Mouse (Mus musculus): ENCODE results near the gene Mex3b. TPM values are rescaled to one million over a fixed set of nuclear protein-coding genes. Genes with fewer than 3 reads are reported as not detected.

The Mex3b gene
- polyA plus RNA-seq, 1 experiment from 2014 or later: 17.8 TPM

DNA sequence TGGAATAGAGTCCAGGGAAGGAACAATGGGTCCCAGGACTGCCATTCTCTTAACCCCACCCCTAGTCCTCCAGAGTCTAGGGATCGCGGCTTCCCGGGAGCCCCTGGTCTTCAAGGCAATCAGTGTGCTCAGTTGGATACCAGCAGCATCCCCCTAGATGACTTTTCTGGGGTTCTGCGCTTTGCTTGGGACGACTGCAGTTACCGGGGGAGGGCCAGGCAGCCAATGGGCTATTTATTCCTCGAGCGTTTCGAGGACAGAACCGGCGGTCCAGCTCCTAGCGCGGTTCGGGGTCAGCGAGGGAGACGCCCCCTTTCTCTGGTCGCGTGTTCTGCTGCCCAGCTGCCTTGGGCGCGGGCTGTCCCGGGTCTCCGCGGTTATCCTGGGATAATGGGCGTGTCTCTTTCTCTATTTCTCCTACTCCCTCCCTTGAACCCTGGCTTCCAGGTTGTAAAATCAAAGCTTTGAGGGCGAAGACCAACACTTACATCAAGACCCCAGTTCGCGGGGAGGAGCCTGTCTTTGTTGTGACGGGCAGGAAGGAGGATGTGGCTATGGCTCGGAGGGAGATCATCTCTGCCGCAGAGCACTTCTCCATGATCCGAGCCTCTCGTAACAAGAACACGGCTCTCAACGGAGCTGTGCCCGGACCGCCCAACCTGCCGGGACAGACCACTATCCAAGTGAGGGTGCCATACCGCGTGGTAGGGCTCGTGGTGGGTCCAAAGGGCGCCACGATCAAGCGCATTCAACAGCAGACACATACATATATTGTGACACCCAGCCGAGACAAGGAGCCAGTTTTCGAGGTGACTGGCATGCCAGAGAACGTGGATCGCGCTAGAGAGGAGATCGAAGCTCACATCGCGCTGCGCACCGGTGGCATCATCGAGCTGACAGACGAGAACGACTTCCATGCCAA lies 1.4 kb downstream of the Mex3b start:
- WGBS: under 1% methylated on average over 56 of the region's 56 CpGs
- peak overlapping the region; percentile 81 for H3K4me3 ChIP-seq
- H3K9me3 ChIP-seq: no peaks in the 10 kb centered on the region
- no peaks in the 10 kb centered on the region for H3K27me3 ChIP-seq
- peak overlapping the region; percentile 92 for H3K4me2 ChIP-seq
- ATAC-seq (ENCODE audit: insufficient number of reproducible peaks, low FRiP score, low TSS enrichment, low read depth): no peak
- peak overlapping the region; percentile 89 for H3K9ac ChIP-seq
- peaks cover 28% of the 10 kb centered on the region for H3K4me1 ChIP-seq
- peaks cover 12% of the 10 kb centered on the region; the same call in 1 of the 2 replicates for H3K36me3 ChIP-seq
- peak overlapping the region; percentile 99 for H3K27ac ChIP-seq

DNA sequence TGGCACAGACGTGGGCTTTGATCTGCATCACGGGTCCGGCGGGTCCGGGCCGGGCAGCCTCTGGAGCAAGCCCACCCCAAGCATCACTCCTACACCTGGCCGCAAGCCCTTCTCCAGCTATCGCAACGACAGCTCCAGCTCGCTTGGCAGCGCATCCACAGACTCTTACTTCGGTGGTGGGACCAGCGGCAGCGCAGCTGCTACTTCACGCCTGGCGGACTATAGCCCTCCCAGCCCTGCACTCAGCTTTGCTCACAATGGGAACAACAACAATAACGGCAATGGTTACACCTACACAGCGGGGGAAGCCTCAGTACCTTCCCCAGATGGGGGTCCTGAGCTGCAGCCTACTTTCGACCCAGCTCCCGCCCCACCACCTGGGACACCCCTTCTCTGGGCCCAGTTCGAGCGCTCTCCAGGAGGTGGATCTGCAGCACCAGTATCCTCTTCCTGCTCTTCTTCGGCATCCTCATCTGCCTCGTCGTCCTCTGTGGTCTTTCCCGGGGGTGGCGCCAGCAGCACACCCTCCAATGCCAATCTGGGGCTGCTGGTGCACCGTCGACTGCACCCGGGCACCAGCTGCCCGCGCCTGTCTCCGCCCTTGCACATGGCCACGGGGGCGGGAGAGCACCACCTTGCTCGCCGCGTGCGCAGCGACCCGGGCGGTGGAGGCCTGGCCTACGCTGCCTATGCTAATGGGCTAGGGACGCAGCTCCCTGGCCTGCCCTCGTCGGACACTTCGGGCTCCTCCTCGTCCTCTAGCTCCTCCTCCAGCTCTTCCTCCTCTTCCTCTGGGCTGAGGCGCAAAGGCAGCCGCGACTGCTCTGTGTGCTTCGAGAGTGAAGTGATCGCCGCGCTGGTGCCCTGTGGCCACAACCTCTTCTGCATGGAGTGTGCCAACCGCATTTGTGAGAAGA lies 2.4 kb downstream of the Mex3b start:
- no peak for ATAC-seq (ENCODE audit: insufficient number of reproducible peaks, low FRiP score, low TSS enrichment, low read depth)
- Histone ChIP-seq H3K4me3 (peak overlapping the region; percentile 81), H3K9ac (peak overlapping the region; percentile 89), H3K27me3 (no peaks in the 10 kb centered on the region), H3K4me1 (peaks cover 28% of the 10 kb centered on the region), H3K4me2 (peak overlapping the region; percentile 92), H3K9me3 (no peaks in the 10 kb centered on the region), H3K36me3 (peaks cover 12% of the 10 kb centered on the region; the same call in 1 of the 2 replicates), H3K27ac (peak overlapping the region; percentile 99)
- WGBS: 3% methylated on average over 56 of the region's 56 CpGs

DNA sequence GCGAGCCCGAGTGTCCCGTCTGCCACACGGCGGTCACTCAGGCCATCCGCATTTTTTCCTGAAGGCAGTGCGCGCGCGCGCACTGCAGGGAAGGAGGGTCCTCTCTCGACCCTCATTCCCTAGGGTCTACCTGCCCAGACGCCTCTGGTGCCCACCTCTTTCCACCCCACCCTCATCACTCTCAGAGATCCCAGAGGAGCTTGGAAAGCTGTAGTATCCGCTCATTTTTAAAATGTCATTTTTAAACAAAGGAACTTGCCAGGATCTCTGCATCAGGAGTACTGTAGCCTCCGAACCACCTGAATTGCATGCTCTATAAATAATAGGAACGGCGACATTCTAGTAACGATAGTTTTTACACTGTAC lies 3.0 kb downstream of the Mex3b start:
- Histone ChIP-seq H3K9me3 (no peaks in the 10 kb centered on the region), H3K27me3 (no peaks in the 10 kb centered on the region), H3K4me3 (peak overlapping the region; percentile 81), H3K36me3 (peaks cover 12% of the 10 kb centered on the region; the same call in 1 of the 2 replicates), H3K4me1 (peaks cover 22% of the 10 kb centered on the region), H3K27ac (peak overlapping the region; percentile 99), H3K4me2 (peak overlapping the region; percentile 92), H3K9ac (peak overlapping the region; percentile 89)
- 11% methylated on average over 18 of the region's 18 CpGs for WGBS
- ATAC-seq (ENCODE audit: insufficient number of reproducible peaks, low FRiP score, low TSS enrichment, low read depth): no peak

DNA sequence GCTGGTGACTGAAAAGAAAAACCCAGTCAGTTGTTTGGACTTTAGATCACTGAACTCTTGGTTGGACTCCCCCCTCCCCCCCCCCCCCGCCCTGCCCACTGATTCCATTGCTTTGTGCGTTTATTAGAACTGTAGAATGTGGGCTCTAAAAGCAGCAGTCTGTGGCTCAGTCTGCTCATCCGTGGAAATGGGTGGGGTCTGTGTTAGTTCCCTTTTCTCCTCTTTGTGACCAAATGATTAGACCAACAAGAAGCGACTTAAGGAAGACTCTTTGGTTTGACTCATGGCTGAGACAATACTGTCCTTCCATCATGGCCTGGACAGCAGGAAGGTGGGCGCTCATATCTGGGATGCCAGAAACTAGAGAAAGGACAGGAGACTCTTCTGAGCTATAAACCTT lies 9.4 kb downstream of the Mex3b start:
- Histone ChIP-seq H3K4me1 (peaks cover 3% of the 10 kb centered on the region; the same call in 1 of the 2 replicates), H3K27ac (no peak overlapping the region), H3K9me3 (no peaks in the 10 kb centered on the region), H3K4me3 (no peak overlapping the region), H3K4me2 (no peak overlapping the region), H3K9ac (no peak overlapping the region), H3K27me3 (no peaks in the 10 kb centered on the region), H3K36me3 (0 out of 2 replicates have a peak, but pooled peaks cover 5% of the 10 kb centered on the region)
- no peak for ATAC-seq (ENCODE audit: insufficient number of reproducible peaks, low FRiP score, low TSS enrichment, low read depth)
- 85% methylated on average over 5 of the region's 5 CpGs for WGBS

DNA sequence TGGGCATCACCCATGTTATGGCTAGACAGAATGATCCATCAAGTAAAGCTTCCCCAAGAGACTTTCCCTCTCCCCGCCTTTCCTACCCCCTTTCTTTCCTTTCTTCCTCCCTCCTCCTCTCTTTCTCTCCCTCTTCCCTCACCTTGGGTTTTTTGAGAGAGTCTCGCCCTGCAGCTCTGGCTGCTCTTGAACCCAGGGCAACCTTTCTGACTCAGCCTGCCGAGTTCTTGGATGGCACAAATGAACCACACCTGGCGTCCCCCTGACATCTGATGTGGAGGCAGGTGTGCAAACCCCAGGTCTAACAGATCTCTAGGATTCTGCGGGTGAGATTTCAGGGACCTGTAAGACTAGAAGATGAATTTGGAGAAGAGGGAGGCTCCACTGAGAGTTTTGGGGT lies 12.9 kb downstream of the Mex3b start:
- Histone ChIP-seq H3K4me2 (no peak overlapping the region), H3K4me3 (no peak overlapping the region), H3K27ac (no peak overlapping the region), H3K4me1 (no peaks in the 10 kb centered on the region), H3K36me3 (no peaks in the 10 kb centered on the region), H3K9me3 (no peaks in the 10 kb centered on the region), H3K27me3 (no peaks in the 10 kb centered on the region), H3K9ac (no peak overlapping the region)
- WGBS: 90% methylated on average over 5 of the region's 5 CpGs
- ATAC-seq (ENCODE audit: insufficient number of reproducible peaks, low FRiP score, low TSS enrichment, low read depth): no peak

DNA sequence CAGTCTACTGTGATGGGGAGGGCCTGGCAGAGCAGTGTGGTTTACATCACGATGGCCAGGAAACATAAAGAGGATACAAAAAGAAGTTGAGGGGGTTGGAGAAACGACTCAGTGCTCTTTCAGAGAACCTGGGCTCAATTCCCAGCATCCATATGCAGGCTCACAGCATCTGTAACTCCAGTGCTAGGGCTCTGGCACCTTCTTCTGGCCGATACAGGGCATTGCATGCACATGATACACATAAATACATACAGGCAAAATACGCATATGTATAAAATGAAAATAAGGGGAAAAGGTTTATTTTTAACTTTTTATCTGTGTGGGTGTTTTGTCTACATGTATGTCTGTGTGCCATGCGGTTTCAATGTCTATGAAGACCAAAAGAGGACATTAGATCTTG lies 13.6 kb downstream of the Mex3b start:
- H3K27ac ChIP-seq: no peak overlapping the region
- no peaks in the 10 kb centered on the region for H3K36me3 ChIP-seq
- no peaks in the 10 kb centered on the region for H3K9me3 ChIP-seq
- WGBS: 85% methylated on average over 5 of the region's 5 CpGs
- H3K4me1 ChIP-seq: no peaks in the 10 kb centered on the region
- H3K4me3 ChIP-seq: no peak overlapping the region
- H3K27me3 ChIP-seq: no peaks in the 10 kb centered on the region
- H3K9ac ChIP-seq: no peak overlapping the region
- no peak for ATAC-seq (ENCODE audit: insufficient number of reproducible peaks, low FRiP score, low TSS enrichment, low read depth)
- H3K4me2 ChIP-seq: no peak overlapping the region

DNA sequence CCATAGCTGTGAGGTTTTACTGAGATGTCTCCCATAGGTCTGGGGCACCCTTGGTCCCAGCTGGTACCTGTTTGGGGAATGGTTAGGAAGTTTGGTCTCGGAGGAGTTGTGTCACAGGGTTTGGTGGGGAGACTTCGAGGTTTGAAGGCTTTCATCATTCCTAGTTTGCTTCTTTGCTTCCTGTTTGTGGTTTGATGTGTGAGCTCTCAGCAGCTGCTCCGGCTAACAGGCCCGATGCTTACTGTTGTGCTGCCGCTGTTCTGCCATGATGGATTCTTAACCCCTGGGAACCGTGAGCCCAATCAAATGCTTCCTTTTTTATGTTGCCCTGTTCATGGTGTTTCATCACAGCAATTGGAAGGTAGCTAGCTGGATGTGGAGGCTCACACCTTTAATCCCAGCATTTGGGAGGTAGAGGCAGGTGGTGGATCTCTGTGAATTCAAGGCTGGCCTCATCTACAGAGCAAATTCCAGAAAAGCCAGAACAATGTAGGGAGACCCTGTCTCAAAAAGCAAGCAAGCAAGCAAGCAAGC lies 23.3 kb downstream of the Mex3b start:
- H3K4me2 ChIP-seq: no peak overlapping the region
- H3K9ac ChIP-seq: no peak overlapping the region
- H3K4me1 ChIP-seq: no peaks in the 10 kb centered on the region; the same call in 1 of the 2 replicates
- H3K27me3 ChIP-seq: no peaks in the 10 kb centered on the region
- H3K27ac ChIP-seq: no peak overlapping the region
- H3K4me3 ChIP-seq: no peak overlapping the region
- no peak for ATAC-seq (ENCODE audit: insufficient number of reproducible peaks, low FRiP score, low TSS enrichment, low read depth)
- 62% methylated on average over 6 of the region's 6 CpGs for WGBS
- H3K36me3 ChIP-seq: no peaks in the 10 kb centered on the region
- no peaks in the 10 kb centered on the region for H3K9me3 ChIP-seq

DNA sequence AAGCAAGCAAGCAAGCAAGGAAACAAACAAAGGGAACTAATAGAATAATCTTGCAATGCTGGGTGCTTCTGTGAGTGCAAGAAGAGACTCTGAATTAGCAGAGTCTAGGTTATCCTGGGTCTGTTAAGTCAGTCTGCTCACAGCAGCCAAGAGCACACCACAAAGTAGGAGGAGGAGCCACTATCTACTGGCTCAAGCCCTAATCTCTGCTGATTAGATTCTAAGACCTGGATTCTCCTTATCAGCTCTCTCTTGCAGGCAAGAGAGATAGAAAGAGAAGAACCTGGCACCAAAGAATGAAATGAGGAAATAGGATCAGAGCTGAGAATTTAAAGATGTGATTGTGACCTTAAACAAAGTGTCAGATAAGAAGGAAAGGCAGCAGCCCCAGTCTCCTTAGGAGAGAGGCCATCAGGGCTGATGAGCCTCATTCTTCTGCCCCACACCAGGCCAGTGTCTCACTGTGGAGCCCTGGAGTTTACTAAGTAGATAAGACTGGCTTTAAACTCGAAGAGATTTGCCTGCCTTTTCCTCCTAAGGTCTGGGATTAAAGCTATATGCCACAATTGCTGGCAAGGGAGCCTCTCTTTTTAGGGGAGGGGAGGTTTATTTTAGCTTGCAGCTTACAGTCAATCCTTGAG lies 23.9 kb downstream of the Mex3b start:
- no peak for ATAC-seq (ENCODE audit: insufficient number of reproducible peaks, low FRiP score, low TSS enrichment, low read depth)

DNA sequence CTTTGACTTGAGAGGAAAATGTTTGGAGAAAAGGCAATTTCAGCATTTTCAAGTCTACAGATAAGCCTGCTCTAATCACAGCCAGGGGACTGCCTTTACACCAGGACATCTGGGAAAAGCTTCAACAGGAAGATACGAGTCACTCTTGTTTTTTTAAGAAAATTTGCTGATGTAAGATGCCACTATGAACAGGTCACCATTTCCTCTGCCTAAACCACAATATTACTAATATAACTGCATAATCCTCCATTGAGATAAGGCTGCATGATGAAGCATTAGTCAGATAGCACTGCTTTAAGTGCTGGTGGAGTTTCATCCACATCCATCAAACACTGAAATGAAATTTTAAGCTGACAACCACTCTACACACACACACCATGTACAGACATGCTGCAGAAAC lies 27.2 kb downstream of the Mex3b start:
- peaks cover 8% of the 10 kb centered on the region; the same call in 1 of the 2 replicates for H3K4me1 ChIP-seq
- ATAC-seq (ENCODE audit: insufficient number of reproducible peaks, low FRiP score, low TSS enrichment, low read depth): no peak
- WGBS: 47% methylated on average over 1 of the region's 1 CpGs
- no peak overlapping the region for H3K27ac ChIP-seq
- no peaks in the 10 kb centered on the region for H3K36me3 ChIP-seq
- no peaks in the 10 kb centered on the region for H3K27me3 ChIP-seq
- no peak overlapping the region for H3K4me2 ChIP-seq
- no peak overlapping the region for H3K4me3 ChIP-seq
- H3K9me3 ChIP-seq: no peaks in the 10 kb centered on the region
- H3K9ac ChIP-seq: no peak overlapping the region

More for the DNA sequence above, 23.9 kb downstream of the Mex3b start:
- H3K9ac ChIP-seq: no peak overlapping the region
- no peaks in the 10 kb centered on the region for H3K27me3 ChIP-seq
- WGBS: 26% methylated on average over 1 of the region's 1 CpGs
- H3K27ac ChIP-seq: no peak overlapping the region
- no peak overlapping the region for H3K4me2 ChIP-seq
- H3K36me3 ChIP-seq: no peaks in the 10 kb centered on the region
- H3K4me1 ChIP-seq: peaks cover 5% of the 10 kb centered on the region; the same call in 1 of the 2 replicates
- H3K9me3 ChIP-seq: no peaks in the 10 kb centered on the region
- H3K4me3 ChIP-seq: no peak overlapping the region

DNA sequence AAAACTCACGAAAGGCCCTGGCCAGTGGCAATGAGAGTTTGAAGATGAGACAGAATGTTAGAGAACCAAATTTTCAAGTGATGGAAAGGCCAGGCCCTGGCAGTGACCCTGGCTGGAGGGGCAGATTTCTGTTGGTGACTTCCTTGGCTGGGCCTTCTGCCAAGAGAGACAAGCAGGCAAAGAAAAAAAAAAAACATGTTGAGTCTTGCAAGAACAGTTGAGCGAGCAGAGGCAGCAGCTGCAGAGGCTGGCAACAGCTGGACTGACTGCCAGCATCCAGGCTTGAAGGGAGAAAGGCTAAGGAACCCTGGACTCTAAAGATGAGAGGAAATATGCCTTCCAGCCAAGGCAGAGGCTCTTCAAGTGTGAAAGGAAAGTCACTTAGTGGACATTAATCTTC lies 28.5 kb downstream of the Mex3b start:
- H3K9ac ChIP-seq: no peak overlapping the region
- no peaks in the 10 kb centered on the region for H3K27me3 ChIP-seq
- H3K4me2 ChIP-seq: no peak overlapping the region
- no peak overlapping the region for H3K27ac ChIP-seq
- 49% methylated on average over 2 of the region's 2 CpGs for WGBS
- H3K9me3 ChIP-seq: no peaks in the 10 kb centered on the region
- H3K36me3 ChIP-seq: no peaks in the 10 kb centered on the region
- no peak overlapping the region for H3K4me3 ChIP-seq
- H3K4me1 ChIP-seq: peaks cover 17% of the 10 kb centered on the region; the same call in 1 of the 2 replicates
- ATAC-seq (ENCODE audit: insufficient number of reproducible peaks, low FRiP score, low TSS enrichment, low read depth): no peak

DNA sequence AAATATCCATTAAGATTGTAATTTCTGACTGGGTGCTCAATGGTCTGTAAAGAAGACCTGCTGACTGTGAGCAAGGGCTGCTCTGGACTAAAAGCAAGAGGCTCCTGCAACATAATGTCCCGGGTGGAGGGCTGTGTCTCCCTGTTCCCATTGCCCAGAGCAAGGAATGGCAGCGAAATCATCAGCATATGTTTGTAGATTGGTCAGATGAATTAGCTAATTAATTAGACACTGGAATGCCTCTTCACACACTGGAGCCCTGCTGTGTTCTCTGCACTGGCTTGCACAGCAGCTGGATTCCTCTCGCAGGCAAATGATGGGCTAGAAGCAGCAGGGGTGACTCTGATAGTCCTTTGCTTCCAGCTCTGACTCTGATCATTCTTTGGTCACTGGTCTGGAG lies 29.6 kb downstream of the Mex3b start:
- no peak for ATAC-seq (ENCODE audit: insufficient number of reproducible peaks, low FRiP score, low TSS enrichment, low read depth)
- Histone ChIP-seq H3K4me1 (peaks cover 17% of the 10 kb centered on the region; the same call in 1 of the 2 replicates), H3K27ac (no peak overlapping the region), H3K27me3 (no peaks in the 10 kb centered on the region), H3K9ac (no peak overlapping the region), H3K4me3 (no peak overlapping the region), H3K9me3 (no peaks in the 10 kb centered on the region), H3K36me3 (no peaks in the 10 kb centered on the region), H3K4me2 (no peak overlapping the region)
- 60% methylated on average over 3 of the region's 3 CpGs for WGBS

Measured in limb, embryonic 15.5 days (tissue).